Mouse (Mus musculus): ENCODE results near the gene Mmp14. TPM values are rescaled to one million over a fixed set of nuclear protein-coding genes. Genes with fewer than 3 reads are reported as not detected.

Gene Mmp14
- polyA plus RNA-seq, 1 experiment: 24.9 TPM

DNA sequence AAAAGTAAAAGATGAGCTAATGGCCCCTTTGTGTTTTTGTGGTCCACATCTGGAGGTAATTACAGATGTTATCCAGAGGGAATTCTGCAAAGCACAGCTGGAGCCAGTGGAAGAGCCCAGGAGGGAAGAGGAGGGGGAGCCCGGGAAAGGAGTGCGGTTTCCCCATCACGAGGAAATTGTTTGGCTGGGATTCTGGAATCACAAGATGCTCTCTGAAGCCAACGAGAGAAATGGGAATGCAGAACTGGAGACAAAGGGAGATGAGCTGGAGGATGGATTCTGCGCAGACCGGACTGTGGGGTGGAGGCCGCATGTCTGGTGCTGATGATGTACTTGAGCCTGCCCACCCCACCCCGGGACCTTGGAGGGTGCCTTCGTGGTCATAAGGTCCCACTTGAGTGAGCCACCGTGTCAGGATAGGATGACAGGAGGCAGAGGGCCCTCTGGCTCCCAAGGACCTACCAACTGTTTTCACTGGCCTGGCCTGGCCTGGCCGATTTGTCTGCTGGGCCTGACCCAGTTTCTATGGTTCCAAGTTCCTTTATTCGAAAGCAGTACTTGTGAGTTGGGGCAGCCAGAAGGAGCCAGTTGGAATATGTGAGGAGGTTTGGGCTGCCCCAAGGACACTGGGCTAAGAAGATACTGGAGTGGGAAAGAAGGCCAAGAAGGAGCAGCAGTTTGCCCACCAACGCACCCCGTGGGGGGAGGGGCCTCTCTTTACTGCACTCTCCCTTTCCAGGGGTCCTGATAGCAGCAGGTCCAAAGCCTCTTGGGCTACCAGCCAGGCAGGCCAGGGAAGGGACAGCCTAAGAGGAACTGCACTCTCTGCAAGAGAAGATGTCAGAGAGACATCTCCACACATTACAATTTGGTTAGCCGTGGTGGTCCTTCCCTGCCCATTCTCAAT, 12.6 kb downstream of the Mmp14 start:
- H3K4me3 ChIP-seq (ENCODE audit: insufficient read depth, low read length): no peak overlapping the region
- H3K27ac ChIP-seq (ENCODE audit: insufficient read depth, low read depth, low read length): no peak overlapping the region
- TF ChIP-seq CTCF (IDR thresholded peaks at IDR 0.05; ENCODE audit: low read depth, low read length): peak; percentile 3; the same call in 1 of the 2 replicates
- no peak for TF ChIP-seq POLR2A (IDR thresholded peaks at IDR 0.05; ENCODE audit: borderline replicate concordance, low read depth, low read length)
- H3K4me1 ChIP-seq (ENCODE audit: control insufficient read depth, insufficient read depth, low read length): peaks cover 62% of the 10 kb centered on the region

DNA sequence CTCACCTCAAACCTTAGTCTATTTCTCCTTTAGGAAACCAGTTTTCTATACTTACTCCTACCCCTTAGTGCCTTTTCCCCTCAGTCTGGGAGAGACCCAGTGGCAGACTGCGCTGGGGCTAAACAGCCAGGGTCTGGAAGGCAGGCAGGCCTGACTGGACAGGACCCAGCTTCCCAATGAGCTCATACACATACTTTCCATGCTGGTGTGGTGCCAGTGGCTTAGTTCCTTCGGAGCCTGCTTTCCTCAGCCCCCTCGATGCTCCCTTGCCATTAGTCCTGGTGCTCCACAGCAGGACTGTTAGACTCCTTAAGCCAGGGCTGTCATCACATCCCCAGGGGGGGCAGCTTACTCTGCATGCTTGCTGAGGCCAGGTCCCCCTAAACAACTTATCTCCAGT, 14.1 kb downstream of the Mmp14 start:
- TF ChIP-seq CTCF (IDR thresholded peaks at IDR 0.05; ENCODE audit: low read depth, low read length): no peak
- no peak for TF ChIP-seq POLR2A (IDR thresholded peaks at IDR 0.05; ENCODE audit: borderline replicate concordance, low read depth, low read length)
- peaks cover 55% of the 10 kb centered on the region for H3K4me1 ChIP-seq (ENCODE audit: control insufficient read depth, insufficient read depth, low read length)
- H3K4me3 ChIP-seq (ENCODE audit: insufficient read depth, low read length): no peak overlapping the region
- no peak overlapping the region for H3K27ac ChIP-seq (ENCODE audit: insufficient read depth, low read depth, low read length)

DNA sequence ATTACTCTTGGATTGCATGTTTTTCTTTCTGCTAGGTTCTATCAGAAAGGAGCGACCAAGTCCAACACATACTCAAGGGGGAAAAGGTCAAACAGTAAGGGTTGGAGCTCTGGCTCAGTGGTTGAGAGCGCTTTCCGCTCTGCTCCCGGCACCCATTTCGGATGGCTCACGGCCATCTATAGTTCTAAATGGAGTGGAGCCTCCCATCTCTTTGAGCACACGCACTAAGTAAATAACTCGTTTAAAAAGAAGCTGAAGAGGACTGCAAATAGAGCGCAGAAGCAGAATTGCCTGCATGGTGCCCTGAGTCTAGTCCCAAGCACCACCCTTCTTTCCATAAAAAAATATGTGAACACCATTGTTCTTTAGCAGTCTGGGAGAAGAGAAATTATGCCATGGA, 22.2 kb downstream of the Mmp14 start:
- TF ChIP-seq CTCF (IDR thresholded peaks at IDR 0.05; ENCODE audit: low read depth, low read length): no peak
- no peak for TF ChIP-seq POLR2A (IDR thresholded peaks at IDR 0.05; ENCODE audit: borderline replicate concordance, low read depth, low read length)
- H3K27ac ChIP-seq (ENCODE audit: insufficient read depth, low read depth, low read length): no peak overlapping the region
- H3K4me1 ChIP-seq (ENCODE audit: control insufficient read depth, insufficient read depth, low read length): peaks cover 3% of the 10 kb centered on the region
- no peak overlapping the region for H3K4me3 ChIP-seq (ENCODE audit: insufficient read depth, low read length)

DNA sequence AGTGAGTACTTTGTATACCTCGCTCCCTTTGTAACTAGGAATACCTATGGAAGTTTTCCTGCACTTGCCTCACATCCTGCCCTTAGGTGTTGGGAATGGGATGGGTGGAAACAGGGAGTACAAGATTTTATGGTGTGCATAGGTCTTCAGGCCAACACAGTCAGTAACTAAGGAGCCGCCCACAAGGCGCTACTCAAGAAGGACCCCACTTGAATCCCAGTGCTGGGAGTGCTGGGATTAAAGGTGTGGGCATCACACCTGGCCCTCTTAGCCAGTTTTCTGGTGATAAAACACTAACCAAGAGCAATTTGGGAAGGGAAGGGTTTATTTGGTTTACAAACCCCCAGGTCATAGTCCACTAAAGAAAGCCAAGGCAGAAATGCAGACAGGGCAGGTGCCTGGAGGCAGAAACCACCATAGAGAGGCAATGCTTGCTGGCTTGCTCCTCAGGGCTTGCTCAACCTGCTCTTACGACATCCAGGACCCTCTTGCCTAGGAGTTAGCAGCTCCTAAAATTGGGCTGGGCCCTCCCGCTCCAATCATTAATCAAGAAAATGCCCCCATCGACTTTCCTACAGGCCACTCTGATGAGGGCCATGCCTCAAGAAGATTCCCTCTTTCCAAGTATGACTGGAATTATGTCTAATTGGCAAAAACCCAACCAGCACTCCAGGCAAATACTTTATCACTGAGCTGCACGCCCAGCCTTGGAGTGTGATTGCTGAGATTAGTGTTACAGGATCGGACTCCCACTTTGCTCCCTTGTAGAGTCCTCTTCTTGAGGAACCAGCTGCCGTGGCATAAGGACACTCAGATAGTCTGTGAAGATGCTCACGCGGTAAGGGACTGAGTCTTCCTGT, 23.5 kb downstream of the Mmp14 start:
- Histone ChIP-seq H3K4me3 (ENCODE audit: insufficient read depth, low read length) (no peak overlapping the region), H3K4me1 (ENCODE audit: control insufficient read depth, insufficient read depth, low read length) (no peaks in the 10 kb centered on the region), H3K27ac (ENCODE audit: insufficient read depth, low read depth, low read length) (no peak overlapping the region)
- TF ChIP-seq POLR2A (IDR thresholded peaks at IDR 0.05; ENCODE audit: borderline replicate concordance, low read depth, low read length) (no peak), CTCF (IDR thresholded peaks at IDR 0.05; ENCODE audit: low read depth, low read length) (no peak)

DNA sequence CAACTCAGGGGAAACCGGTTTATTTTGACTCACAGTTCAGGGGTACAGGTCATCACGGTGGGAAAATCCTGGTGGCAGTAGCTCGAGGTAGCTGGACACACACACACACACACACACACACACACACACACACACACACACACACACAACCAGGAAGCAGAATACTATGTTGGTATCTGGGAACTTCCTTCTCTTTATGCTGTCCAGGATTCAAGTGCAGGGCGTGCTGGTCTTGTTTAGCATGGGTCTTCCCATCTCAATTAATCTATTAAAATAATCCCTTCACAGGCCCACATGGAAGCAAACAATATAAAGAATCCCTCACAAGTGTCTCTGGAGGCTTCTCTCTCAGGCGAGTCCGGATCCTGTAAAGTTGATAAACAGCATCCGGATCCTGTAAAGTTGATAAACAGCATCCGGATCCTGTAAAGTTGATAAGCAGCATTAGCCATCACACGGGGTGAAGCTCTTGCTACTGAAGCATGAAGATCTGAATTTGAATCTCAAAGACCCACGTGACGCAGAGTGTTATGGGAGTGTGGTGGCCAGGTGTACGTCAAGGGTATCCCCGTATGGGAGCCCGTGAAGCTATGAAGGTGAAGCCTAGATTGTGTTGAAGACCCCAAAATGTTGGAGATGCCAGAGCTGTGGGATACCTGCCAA, 26.6 kb downstream of the Mmp14 start:
- no peak overlapping the region for H3K4me3 ChIP-seq (ENCODE audit: insufficient read depth, low read length)

DNA sequence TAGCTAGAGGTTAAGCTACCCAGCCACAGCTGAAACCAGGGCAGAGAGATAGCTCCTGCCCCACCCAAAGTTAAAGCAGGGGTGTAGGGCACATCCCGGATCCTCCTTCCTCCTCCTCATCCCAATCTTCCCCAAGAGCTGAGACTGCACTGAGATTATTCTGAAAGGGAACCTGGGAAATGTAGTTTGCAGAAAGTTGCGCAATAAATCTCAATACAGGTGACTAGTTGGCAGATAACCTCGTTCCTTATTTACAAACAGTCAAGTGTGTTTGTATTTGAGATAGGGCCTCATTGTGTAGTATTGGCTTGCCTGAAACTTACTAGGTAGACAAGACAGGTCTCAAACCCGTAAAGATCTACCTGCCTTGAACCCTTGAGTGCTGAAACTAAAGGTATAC, 30.7 kb downstream of the Mmp14 start:
- H3K4me1 ChIP-seq (ENCODE audit: control insufficient read depth, insufficient read depth, low read length): no peaks in the 10 kb centered on the region
- no peak overlapping the region for H3K4me3 ChIP-seq (ENCODE audit: insufficient read depth, low read length)
- no peak for TF ChIP-seq CTCF (IDR thresholded peaks at IDR 0.05; ENCODE audit: low read depth, low read length)
- TF ChIP-seq POLR2A (IDR thresholded peaks at IDR 0.05; ENCODE audit: borderline replicate concordance, low read depth, low read length): no peak
- no peak overlapping the region for H3K27ac ChIP-seq (ENCODE audit: insufficient read depth, low read depth, low read length)

More for the DNA sequence above, 26.6 kb downstream of the Mmp14 start:
- H3K27ac ChIP-seq (ENCODE audit: insufficient read depth, low read depth, low read length): no peak overlapping the region
- TF ChIP-seq POLR2A (IDR thresholded peaks at IDR 0.05; ENCODE audit: borderline replicate concordance, low read depth, low read length) (no peak), CTCF (IDR thresholded peaks at IDR 0.05; ENCODE audit: low read depth, low read length) (no peak)
- no peaks in the 10 kb centered on the region for H3K4me1 ChIP-seq (ENCODE audit: control insufficient read depth, insufficient read depth, low read length)

DNA sequence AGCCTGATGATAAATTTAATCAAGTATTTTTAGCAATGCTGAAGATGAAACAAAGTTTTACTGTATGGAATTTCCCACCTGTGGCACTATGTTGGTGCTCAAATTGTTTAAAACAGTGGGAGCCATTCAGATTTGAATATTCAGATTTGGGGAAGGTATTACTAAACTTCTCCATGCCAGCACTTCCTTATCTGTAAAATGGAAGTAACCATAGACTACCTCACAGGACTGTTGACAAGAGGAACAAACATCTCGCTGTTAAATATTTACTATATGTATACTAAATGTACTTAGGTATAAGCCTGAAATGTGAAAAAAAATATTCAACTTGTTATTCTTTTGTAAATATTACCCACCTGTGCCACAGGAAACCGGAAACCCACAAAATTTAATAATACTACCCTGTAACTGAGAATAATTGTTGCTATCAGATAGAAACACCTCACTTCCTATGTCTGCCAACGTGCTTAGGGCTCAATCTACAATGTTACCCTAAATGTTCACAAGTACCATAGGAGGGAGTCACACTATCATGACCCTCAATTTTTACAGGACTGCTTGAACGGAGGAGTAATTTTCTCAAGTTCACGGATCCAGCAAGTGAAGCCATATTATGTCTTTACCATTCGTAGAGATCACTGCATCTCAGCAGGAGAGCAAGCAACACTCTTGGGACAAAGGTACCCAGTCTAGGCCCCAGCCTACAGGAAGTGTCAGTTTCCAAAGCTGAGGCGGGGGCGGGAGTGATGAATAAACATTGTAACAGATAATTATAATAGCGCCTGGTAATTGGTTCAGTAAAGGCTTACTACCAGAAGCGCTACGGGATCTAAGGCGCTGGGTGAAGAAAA, 31.9 kb downstream of the Mmp14 start:
- TF ChIP-seq POLR2A (IDR thresholded peaks at IDR 0.05; ENCODE audit: borderline replicate concordance, low read depth, low read length): no peak
- TF ChIP-seq CTCF (IDR thresholded peaks at IDR 0.05; ENCODE audit: low read depth, low read length): no peak
- peak overlapping the region; percentile 83 for H3K4me3 ChIP-seq (ENCODE audit: insufficient read depth, low read length)
- H3K27ac ChIP-seq (ENCODE audit: insufficient read depth, low read depth, low read length): peak overlapping the region; percentile 19
- H3K4me1 ChIP-seq (ENCODE audit: control insufficient read depth, insufficient read depth, low read length): no peaks in the 10 kb centered on the region

DNA sequence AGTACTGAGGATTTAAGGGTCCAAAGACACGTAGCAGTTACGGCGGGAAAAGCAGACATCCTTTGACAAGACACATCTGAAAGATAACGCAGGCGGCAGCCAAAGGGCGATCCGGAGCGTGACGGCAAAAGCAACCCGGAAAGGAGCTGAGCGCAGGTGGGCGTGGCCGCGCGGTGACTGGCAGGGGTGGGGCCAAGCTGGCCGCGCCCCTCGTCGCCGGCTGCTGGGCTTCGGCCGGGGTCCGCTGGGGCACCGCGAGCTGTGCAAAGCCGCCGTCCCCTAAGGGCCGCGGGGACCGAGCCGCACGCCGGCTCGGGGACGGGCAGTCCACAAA, 32.5 kb downstream of the Mmp14 start, which contains the start of gene Lrp10:
Gene Lrp10, plus strand, starts transcription at position 179 of the 334 bp plus-strand sequence.
- peak within 1 kb of the TSS; percentile 35 for H3K27ac ChIP-seq (ENCODE audit: insufficient read depth, low read depth, low read length)
- no peaks in the 10 kb centered on the region for H3K4me1 ChIP-seq (ENCODE audit: control insufficient read depth, insufficient read depth, low read length)
- TF ChIP-seq POLR2A (IDR thresholded peaks at IDR 0.05; ENCODE audit: borderline replicate concordance, low read depth, low read length) (no peak), CTCF (IDR thresholded peaks at IDR 0.05; ENCODE audit: low read depth, low read length) (no peak)
- H3K4me3 ChIP-seq (ENCODE audit: insufficient read depth, low read length): peak within 1 kb of the TSS; percentile 83

Measured in bone marrow macrophage, adult 2 months (primary cell).